ENCODE assay signal across 9 mouse cellular contexts in genomic region chr2:153031126-153032082, GRCm38 (mm10). TPM values are rescaled to one million over a fixed set of nuclear protein-coding genes. Genes with fewer than 3 reads are reported as not detected.
A peak's percentile ranks its signal among the peaks of the same experiment; 100 is the strongest.
DNase-seq lines count a peak whose midpoint lies in the region; ATAC-seq and TF ChIP-seq lines count a peak whose summit lies in the region.
"Had no signal": no experiment of that assay in that cellular context is flagged by ENCODE, and none has a peak within 500 bp of the region (broad histone marks: within the 10 kb centered on the region; RNA-seq: fewer than 3 reads in every experiment).

TSS of gene Xkr7 (plus strand) at chr2:153031852.

- DNase-seq in heart, postnatal 0 days (ENCODE audit: low spot score): no peak
- DNase-seq in heart, postnatal 25 days (ENCODE audit: low spot score): no peak
- DNase-seq in R1 (ENCODE audit: low read depth, low spot score): peak; percentile 58
- DNase-seq in embryonic facial prominence, embryonic 10.5 days (ENCODE audit: low spot score): no peak
- DNase-seq in limb, embryonic 10.5 days (ENCODE audit: low spot score): no peak
- DNase-seq in retina, postnatal 1 day: peak; percentile 68
- DNase-seq in urinary bladder, postnatal 25 days (ENCODE audit: low spot score): no peak
- no peak for DNase-seq in ovary, adult 18-20 months (ENCODE audit: low spot score)

- H3K9ac ChIP-seq in heart, postnatal 0 days (replicated peaks; ENCODE audit: low read depth, low read length): no peak within 1 kb of the TSS

- H3K4me1 ChIP-seq in heart, postnatal 0 days (ENCODE audit: control insufficient read depth, insufficient read depth): 0 out of 2 replicates have a peak, but pooled peaks cover 4% of the 10 kb centered on the region
- peaks cover 18% of the 10 kb centered on the region for H3K4me1 ChIP-seq in embryonic facial prominence, embryonic 10.5 days
- H3K4me1 ChIP-seq in limb, embryonic 10.5 days: peaks cover 12% of the 10 kb centered on the region

- TF ChIP-seq EP300 in heart, postnatal 0 days (IDR thresholded peaks at IDR 0.05; ENCODE audit: low read depth): no peak

- no peak for TF ChIP-seq CTCF in heart, postnatal 0 days (IDR thresholded peaks at IDR 0.05; ENCODE audit: low read depth)

- H3K27ac ChIP-seq in heart, postnatal 0 days (ENCODE audit: low read depth): no peak within 1 kb of the TSS
- H3K27ac ChIP-seq in embryonic facial prominence, embryonic 10.5 days (replicated peaks): peak within 1 kb of the TSS; percentile 30
- no peak within 1 kb of the TSS for H3K27ac ChIP-seq in limb, embryonic 10.5 days

- peak within 1 kb of the TSS; percentile 32; the same call in 1 of the 2 replicates for H3K4me3 ChIP-seq in heart, postnatal 0 days (ENCODE audit: low read depth, low read length)
- peak within 1 kb of the TSS; percentile 64 for H3K4me3 ChIP-seq in embryonic facial prominence, embryonic 10.5 days
- peak within 1 kb of the TSS; percentile 56 for H3K4me3 ChIP-seq in limb, embryonic 10.5 days

- ATAC-seq in heart, postnatal 0 days (ENCODE audit: insufficient read depth, low read depth): no peak

- 3% methylated on average over 44 of the region's 54 CpGs for WGBS in heart, postnatal 0 days
- 1% methylated on average over 53 of the region's 54 CpGs for WGBS in embryonic facial prominence, embryonic 10.5 days
- WGBS in limb, embryonic 10.5 days: 2% methylated on average over 53 of the region's 54 CpGs

- no peaks in the 10 kb centered on the region for H3K9me3 ChIP-seq in heart, postnatal 0 days (replicated peaks; ENCODE audit: control insufficient read depth, low read length)
- H3K9me3 ChIP-seq in embryonic facial prominence, embryonic 10.5 days: no peaks in the 10 kb centered on the region
- H3K9me3 ChIP-seq in limb, embryonic 10.5 days (replicated peaks): no peaks in the 10 kb centered on the region

- peaks cover 63% of the 10 kb centered on the region for H3K27me3 ChIP-seq in heart, postnatal 0 days (ENCODE audit: control insufficient read depth, insufficient read depth, low read length)
- H3K27me3 ChIP-seq in embryonic facial prominence, embryonic 10.5 days (replicated peaks; ENCODE audit: low read depth, poor library complexity, severe bottlenecking): peaks cover 77% of the 10 kb centered on the region
- H3K27me3 ChIP-seq in limb, embryonic 10.5 days (ENCODE audit: low read depth, poor library complexity, severe bottlenecking): peaks cover 71% of the 10 kb centered on the region

- H3K4me2 ChIP-seq in heart, postnatal 0 days (ENCODE audit: low read depth, low read length): peak within 1 kb of the TSS; percentile 50

- intact Hi-C loops in heart, postnatal 25 days (cut with DNase I): no loop called here

- no peaks in the 10 kb centered on the region for H3K36me3 ChIP-seq in heart, postnatal 0 days (replicated peaks; ENCODE audit: control insufficient read depth, insufficient read depth, low read length)
- H3K36me3 ChIP-seq in embryonic facial prominence, embryonic 10.5 days (replicated peaks): no peaks in the 10 kb centered on the region
- no peaks in the 10 kb centered on the region for H3K36me3 ChIP-seq in limb, embryonic 10.5 days

RNA-seq across cellular contexts. Expression of gene Xkr7, which starts in this region (rescaled TPM):
- not detected in 2 replicates for total RNA-seq in heart, postnatal 0 days (2014; rRNA removed; ENCODE audit: low replicate concordance)
- polyA plus RNA-seq in heart, postnatal 0 days (2015; fragmentation: Nextera tagmentation; extraction: Ambion mirVana): not detected in 2 replicates
- not detected for total RNA-seq in heart, postnatal 25 days (2021)
- 0.36 and 0.38 TPM in 2 replicates for polyA plus RNA-seq in embryonic facial prominence, embryonic 10.5 days (2016; fragmentation: Nextera tagmentation; extraction: Ambion mirVana)
- not detected in 2 replicates for polyA plus RNA-seq in limb, embryonic 10.5 days (2016; fragmentation: Nextera tagmentation; extraction: Ambion mirVana)
- polyA plus RNA-seq: Patski had no signal

Comparison
In these comparisons a context has a peak if more than half of its experiments do, and no peak if none do; other contexts are left out.
1. DNase-seq: peak in R1 (single experiment) and retina, postnatal 1 day (single experiment); none in heart, postnatal 0 days (single experiment), heart, postnatal 25 days (single experiment), embryonic facial prominence, embryonic 10.5 days (single experiment), limb, embryonic 10.5 days (single experiment), urinary bladder, postnatal 25 days (single experiment) and ovary, adult 18-20 months (single experiment).
2. Peak in every context shown above with its lines, with median percentiles within 50 percentile points of each other: H3K4me3 ChIP-seq.